In genomic region chr4:132959679-132960045, GRCm38 (mm10) we compare ENCODE assay signal across 8 mouse cellular contexts. TPM values are rescaled to one million over a fixed set of nuclear protein-coding genes. Genes with fewer than 3 reads are reported as not detected.
DNase-seq lines count a peak whose midpoint lies in the region; ATAC-seq and TF ChIP-seq lines count a peak whose summit lies in the region.

No protein-coding gene starts in this region.

- no peaks in the 10 kb centered on the region for H3K36me3 ChIP-seq in lung, embryonic 16.5 days (ENCODE audit: control insufficient read depth, insufficient read depth, low read length)
- no peaks in the 10 kb centered on the region for H3K36me3 ChIP-seq in forebrain, embryonic 10.5 days (replicated peaks)
- no peaks in the 10 kb centered on the region for H3K36me3 ChIP-seq in hindbrain, postnatal 0 days (ENCODE audit: insufficient read depth, low read length)
- no peaks in the 10 kb centered on the region for H3K36me3 ChIP-seq in neural tube, embryonic 14.5 days (ENCODE audit: control insufficient read depth, insufficient read depth, low read length)

- peaks cover 31% of the 10 kb centered on the region for H3K4me1 ChIP-seq in lung, embryonic 16.5 days (replicated peaks; ENCODE audit: control insufficient read depth, insufficient read depth, low read length)
- H3K4me1 ChIP-seq in forebrain, embryonic 10.5 days = peaks cover 69% of the 10 kb centered on the region
- 0 out of 2 replicates have a peak, but pooled peaks cover 18% of the 10 kb centered on the region for H3K4me1 ChIP-seq in hindbrain, postnatal 0 days (ENCODE audit: insufficient read depth, low read length)
- no peaks in the 10 kb centered on the region for H3K4me1 ChIP-seq in neural tube, embryonic 14.5 days (ENCODE audit: control insufficient read depth, insufficient read depth, low read length)

- no peak for TF ChIP-seq CTCF in hindbrain, postnatal 0 days (IDR thresholded peaks at IDR 0.05; ENCODE audit: low read depth)

- no peaks in the 10 kb centered on the region for H3K27me3 ChIP-seq in lung, embryonic 16.5 days (ENCODE audit: control insufficient read depth, insufficient read depth, low read depth, low read length)
- H3K27me3 ChIP-seq in forebrain, embryonic 10.5 days (ENCODE audit: poor library complexity, severe bottlenecking) = no peaks in the 10 kb centered on the region
- H3K27me3 ChIP-seq in hindbrain, postnatal 0 days (ENCODE audit: insufficient read depth, low read length) = no peaks in the 10 kb centered on the region
- H3K27me3 ChIP-seq in neural tube, embryonic 14.5 days (ENCODE audit: control insufficient read depth, insufficient read depth, low read length) = no peaks in the 10 kb centered on the region

- peak overlapping the region; percentile 91 for H3K27ac ChIP-seq in lung, embryonic 16.5 days (ENCODE audit: low read length)
- peak overlapping the region; percentile 85 for H3K27ac ChIP-seq in forebrain, embryonic 10.5 days
- peak overlapping the region; percentile 79; the same call in 1 of the 2 replicates for H3K27ac ChIP-seq in hindbrain, postnatal 0 days
- peak overlapping the region; percentile 36 for H3K27ac ChIP-seq in neural tube, embryonic 14.5 days (ENCODE audit: low read depth, low read length)

- ATAC-seq in lung, embryonic 16.5 days (ENCODE audit: low read depth) = no peak
- no peak for ATAC-seq in hindbrain, postnatal 0 days
- no peak for ATAC-seq in neural tube, embryonic 14.5 days (ENCODE audit: low read depth)

- no peak for DNase-seq in lung, postnatal 10 days
- no peak for DNase-seq in forebrain, embryonic 10.5 days (ENCODE audit: extremely low spot score, low spot score)
- DNase-seq in hindbrain, postnatal 0 days (ENCODE audit: low spot score) = no peak
- no peak for DNase-seq in B cell, adult 2 months
- no peak for DNase-seq in urinary bladder, postnatal 25 days (ENCODE audit: low spot score)
- no peak for DNase-seq in layer of hippocampus, postnatal 36 days

- H3K4me2 ChIP-seq in lung, embryonic 16.5 days (ENCODE audit: low read depth, low read length) = no peak overlapping the region
- no peak overlapping the region for H3K4me2 ChIP-seq in hindbrain, postnatal 0 days (ENCODE audit: low read depth, low read length)
- H3K4me2 ChIP-seq in neural tube, embryonic 14.5 days (ENCODE audit: low read depth, low read length) = no peak overlapping the region

- no peaks in the 10 kb centered on the region for H3K9me3 ChIP-seq in lung, embryonic 16.5 days (ENCODE audit: control insufficient read depth, low read length)
- no peaks in the 10 kb centered on the region for H3K9me3 ChIP-seq in forebrain, embryonic 10.5 days
- no peaks in the 10 kb centered on the region for H3K9me3 ChIP-seq in hindbrain, postnatal 0 days (ENCODE audit: low read length)
- no peaks in the 10 kb centered on the region for H3K9me3 ChIP-seq in neural tube, embryonic 14.5 days (ENCODE audit: control insufficient read depth, low read length)

- no peak overlapping the region for H3K4me3 ChIP-seq in lung, embryonic 16.5 days (ENCODE audit: low read length)
- no peak overlapping the region for H3K4me3 ChIP-seq in forebrain, embryonic 10.5 days
- no peak overlapping the region for H3K4me3 ChIP-seq in hindbrain, postnatal 0 days (ENCODE audit: low read length)
- no peak overlapping the region for H3K4me3 ChIP-seq in neural tube, embryonic 14.5 days (ENCODE audit: low read depth, low read length)

- H3K9ac ChIP-seq in lung, embryonic 16.5 days (ENCODE audit: low read length) = no peak overlapping the region
- H3K9ac ChIP-seq in hindbrain, postnatal 0 days (replicated peaks; ENCODE audit: low read length) = no peak overlapping the region
- no peak overlapping the region for H3K9ac ChIP-seq in neural tube, embryonic 14.5 days (replicated peaks; ENCODE audit: low read depth, low read length)

- WGBS in lung, embryonic 16.5 days = 35% methylated on average over 3 of the region's 3 CpGs
- WGBS in forebrain, embryonic 10.5 days = 54% methylated on average over 3 of the region's 3 CpGs
- WGBS in hindbrain, postnatal 0 days = 49% methylated on average over 3 of the region's 3 CpGs
- 53% methylated on average over 3 of the region's 3 CpGs for WGBS in neural tube, embryonic 14.5 days

RNA-seq across cellular contexts. Expression of gene Fgr, which starts 14.2 kb away (rescaled TPM):
- polyA plus RNA-seq in lung, embryonic 16.5 days (2015; fragmentation: Nextera tagmentation; extraction: Ambion mirVana) = 0.79 and 1.2 TPM in 2 replicates
- polyA plus RNA-seq in forebrain, embryonic 10.5 days (2016; fragmentation: Nextera tagmentation; extraction: Ambion mirVana) = 0.06 and 0.11 TPM in 2 replicates
- total RNA-seq in hindbrain, postnatal 0 days (2014; rRNA removed) = 0.07 and 0.73 TPM in 2 replicates
- 0.19 and 0.39 TPM in 2 replicates for polyA plus RNA-seq in hindbrain, postnatal 0 days (2015; fragmentation: Nextera tagmentation; extraction: Ambion mirVana)
- polyA plus RNA-seq in neural tube, embryonic 14.5 days (2014; fragmentation: Nextera tagmentation; extraction: Ambion mirVana) = not detected in 2 replicates
- total RNA-seq in layer of hippocampus, postnatal 36 days (2021) = under 1 TPM in 1 of 2 experiments, not detected in 1; 0.66 TPM

RNA-seq across cellular contexts. Expression of gene Fam76a, which starts 37.3 kb away (rescaled TPM):
- 42.9 and 44.5 TPM in 2 replicates for polyA plus RNA-seq in lung, embryonic 16.5 days (2015; fragmentation: Nextera tagmentation; extraction: Ambion mirVana)
- polyA plus RNA-seq in forebrain, embryonic 10.5 days (2016; fragmentation: Nextera tagmentation; extraction: Ambion mirVana) = 29.7 and 32.2 TPM in 2 replicates
- total RNA-seq in hindbrain, postnatal 0 days (2014; rRNA removed) = 17.3 and 18.4 TPM in 2 replicates
- polyA plus RNA-seq in hindbrain, postnatal 0 days (2015; fragmentation: Nextera tagmentation; extraction: Ambion mirVana) = 28.3 and 34.5 TPM in 2 replicates
- 31.4 and 32.1 TPM in 2 replicates for polyA plus RNA-seq in neural tube, embryonic 14.5 days (2014; fragmentation: Nextera tagmentation; extraction: Ambion mirVana)
- total RNA-seq in layer of hippocampus, postnatal 36 days (2021) = 10 to 100 TPM; 52.4 to 53.3 TPM

RNA-seq across cellular contexts. Expression of gene Ahdc1, which starts 51.4 kb away (rescaled TPM):
- 8.0 and 8.2 TPM in 2 replicates for polyA plus RNA-seq in lung, embryonic 16.5 days (2015; fragmentation: Nextera tagmentation; extraction: Ambion mirVana)
- 5.8 and 7.4 TPM in 2 replicates for polyA plus RNA-seq in forebrain, embryonic 10.5 days (2016; fragmentation: Nextera tagmentation; extraction: Ambion mirVana)
- total RNA-seq in hindbrain, postnatal 0 days (2014; rRNA removed) = 88.2 and 106 TPM in 2 replicates
- polyA plus RNA-seq in hindbrain, postnatal 0 days (2015; fragmentation: Nextera tagmentation; extraction: Ambion mirVana) = 9.7 and 10.8 TPM in 2 replicates
- 12.2 and 13.1 TPM in 2 replicates for polyA plus RNA-seq in neural tube, embryonic 14.5 days (2014; fragmentation: Nextera tagmentation; extraction: Ambion mirVana)
- total RNA-seq in layer of hippocampus, postnatal 36 days (2021) = 100 to 1,000 TPM; 111 to 113 TPM

Comparison
In these comparisons a context has a peak if more than half of its experiments do, and no peak if none do; other contexts are left out.
1. H3K27ac ChIP-seq: peak in every context shown above with its lines; median percentile 91 in lung, embryonic 16.5 days; 85 in forebrain, embryonic 10.5 days; 79 in hindbrain, postnatal 0 days; 36 in neural tube, embryonic 14.5 days.